Mouse (Mus musculus) effector memory CD4-positive, alpha-beta T cell, adult 7 months (primary cell): ENCODE results near the gene 1810055G02Rik. TPM values are rescaled to one million over a fixed set of nuclear protein-coding genes. Genes with fewer than 3 reads are reported as not detected.

Experiments used
- polyA plus RNA-seq: library from polyadenylated mRNA; unstranded; fragments of 100-300 nt; shearing (Covaris generic); gene quantifications from one replicate; pipeline ENCODE4 v1.2.1, GENCODE M21; 2017

The 1810055G02Rik gene
- polyA plus RNA-seq: 28.5 TPM

GRCm38 (mm10) chr19:3708078-3709012 is at the start of gene 1810055G02Rik:
Gene 1810055G02Rik, plus strand, starts transcription at chr19:3708293.

GRCm38 (mm10) chr19:3686215-3686894 is 21.7 kb upstream of the 1810055G02Rik start, which contains the start of gene Lrp5:
Gene Lrp5, minus strand, starts transcription at chr19:3686564.

GRCm38 (mm10) chr19:3767276-3767780 is 59.2 kb downstream of the 1810055G02Rik start, which contains the start of gene Kmt5b:
Gene Kmt5b, plus strand, starts transcription at chr19:3767421.

Other genes starting within 250 kb of the 1810055G02Rik start
- 82.2 TPM for gene Ppp6r3, start 132.5 kb upstream of the 1810055G02Rik start, polyA plus RNA-seq
- gene Lrp5, start 21.7 kb upstream of the 1810055G02Rik start, polyA plus RNA-seq: 1.1 TPM
- gene Kmt5b, start 59.1 kb downstream of the 1810055G02Rik start, polyA plus RNA-seq: 69.6 TPM
- 27.0 TPM for gene Chka, start 143.5 kb downstream of the 1810055G02Rik start, polyA plus RNA-seq
- 66.4 TPM for gene Tcirg1, start 198.8 kb downstream of the 1810055G02Rik start, polyA plus RNA-seq
- 118 TPM for gene Ndufs8, start 204.5 kb downstream of the 1810055G02Rik start, polyA plus RNA-seq
- gene Aldh3b1, start 221.5 kb downstream of the 1810055G02Rik start, polyA plus RNA-seq: 0.20 TPM
- gene Unc93b1, start 226.9 kb downstream of the 1810055G02Rik start, polyA plus RNA-seq: 37.0 TPM